8 mouse cellular contexts compared by ENCODE assay signal in the genomic region with DNA sequence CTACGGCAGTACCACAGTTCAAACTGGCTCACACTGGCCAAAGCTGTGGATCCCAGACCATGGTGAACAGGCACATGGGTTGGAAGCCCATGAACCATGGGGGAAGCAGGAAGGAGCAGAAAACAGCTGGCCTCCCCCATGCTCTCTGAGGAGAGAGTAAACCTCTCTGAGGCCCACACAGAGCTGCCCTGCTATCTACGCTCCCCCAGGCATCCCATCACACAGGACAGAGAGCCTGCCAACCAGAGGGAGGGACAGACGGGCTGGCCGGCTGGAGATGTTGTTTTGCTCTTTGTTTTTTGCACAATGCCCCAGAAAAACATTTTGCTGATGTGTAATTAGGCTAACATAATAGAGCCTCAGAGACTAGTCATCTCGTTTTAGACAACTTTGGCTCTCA.
DNase-seq lines count a peak whose midpoint lies in the region; ATAC-seq lines count a peak whose summit lies in the region.
"Had no signal": no experiment of that assay in that cellular context is flagged by ENCODE, and none has a peak within 500 bp of the region (broad histone marks: within the 10 kb centered on the region; RNA-seq: fewer than 3 reads in every experiment).

No protein-coding gene starts in this region.

- peaks cover 28% of the 10 kb centered on the region for H3K4me1 ChIP-seq in forebrain, embryonic 11.5 days (replicated peaks; ENCODE audit: control insufficient read depth, insufficient read depth, low read length)

- 30% methylated on average over 5 of the region's 5 CpGs for WGBS in forebrain, embryonic 11.5 days

- H3K27me3 ChIP-seq in forebrain, embryonic 11.5 days (ENCODE audit: control insufficient read depth, insufficient read depth, low read length): no peaks in the 10 kb centered on the region

- no peak overlapping the region for H3K4me3 ChIP-seq in forebrain, embryonic 11.5 days (ENCODE audit: low read depth, low read length)

- H3K36me3 ChIP-seq in forebrain, embryonic 11.5 days (ENCODE audit: control insufficient read depth, insufficient read depth, low read length): no peaks in the 10 kb centered on the region

- H3K27ac ChIP-seq in forebrain, embryonic 11.5 days (ENCODE audit: low read depth, low read length): no peak overlapping the region; the same call in 1 of the 2 replicates

- ATAC-seq in forebrain, embryonic 11.5 days (replicated peaks; ENCODE audit: low FRiP score): no peak

- H3K9me3 ChIP-seq in forebrain, embryonic 11.5 days (ENCODE audit: control insufficient read depth, low read length): no peaks in the 10 kb centered on the region

- peak overlapping the region; percentile 32; the same call in 1 of the 2 replicates for H3K9ac ChIP-seq in forebrain, embryonic 11.5 days (ENCODE audit: low read length)
- H3K9ac ChIP-seq: lung, embryonic 14.5 days had no signal

- H3K4me2 ChIP-seq in forebrain, embryonic 11.5 days (ENCODE audit: low read depth, low read length, severe bottlenecking): no peak overlapping the region
- H3K4me2 ChIP-seq: lung, embryonic 14.5 days had no signal

- peak; percentile 32 to 44 for DNase-seq in left cerebral cortex, adult 9 months (ENCODE audit: low spot score in 2 of 2)
- no peak for DNase-seq in left cerebral cortex, adult 18-20 months (ENCODE audit: low spot score in 2 of 2)
- no peak for DNase-seq in forebrain, embryonic 11.5 days (ENCODE audit: low spot score)
- DNase-seq in layer of hippocampus, adult 9-11 months: peak; percentile 80
- peak; percentile 71 to 76 for DNase-seq in spleen, postnatal 10 days (ENCODE audit: low spot score in 2 of 2)
- DNase-seq in gastrocnemius, postnatal 10 days: no peak
- no peak for DNase-seq in urinary bladder, postnatal 25 days (ENCODE audit: low spot score)
- DNase-seq: lung, embryonic 14.5 days had no signal

Comparison
In these comparisons a context has a peak if more than half of its experiments do, and no peak if none do; other contexts are left out.
1. DNase-seq: peak in left cerebral cortex, adult 9 months (2 of 2), layer of hippocampus, adult 9-11 months (single experiment) and spleen, postnatal 10 days (2 of 2); none in left cerebral cortex, adult 18-20 months (0 of 2), forebrain, embryonic 11.5 days (single experiment), gastrocnemius, postnatal 10 days (single experiment) and urinary bladder, postnatal 25 days (single experiment).